Mouse (Mus musculus) kidney, adult 18-20 months (tissue): ENCODE results near the gene Syce3.
"Not testable (repeated sequence)": the region's sequence is repeated elsewhere in the genome, so short reads cannot be mapped to it uniquely, and the experiment has no call there.

Source experiments
- DNase-seq: peaks from one replicate; pipeline ENCODE4 v3.0.0; 2021

Gene Syce3

DNA sequence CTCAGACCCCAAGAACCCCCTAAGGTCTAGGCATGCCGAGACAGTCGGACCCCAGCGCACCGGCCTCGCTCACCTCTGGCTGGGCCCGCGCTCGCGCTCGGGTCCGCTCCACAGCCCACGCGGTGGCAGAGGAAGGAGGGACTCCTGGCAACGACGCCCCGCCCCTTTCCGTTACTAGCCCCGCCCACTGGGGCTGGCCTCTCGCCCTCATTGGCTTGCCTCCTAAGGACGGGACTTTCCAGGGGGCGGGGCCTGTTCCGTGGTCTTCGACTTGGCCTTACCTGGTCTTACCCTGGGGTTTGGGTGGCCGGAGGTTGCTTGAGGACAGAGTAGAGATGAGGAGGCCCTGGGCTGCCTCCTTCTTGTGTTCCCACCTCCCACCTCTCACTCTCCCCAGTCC, at the start of gene Syce3:
Gene Syce3 (minus strand): TSS at position 386 of the 400 bp plus-strand sequence.
- DNase-seq: no peak

DNA sequence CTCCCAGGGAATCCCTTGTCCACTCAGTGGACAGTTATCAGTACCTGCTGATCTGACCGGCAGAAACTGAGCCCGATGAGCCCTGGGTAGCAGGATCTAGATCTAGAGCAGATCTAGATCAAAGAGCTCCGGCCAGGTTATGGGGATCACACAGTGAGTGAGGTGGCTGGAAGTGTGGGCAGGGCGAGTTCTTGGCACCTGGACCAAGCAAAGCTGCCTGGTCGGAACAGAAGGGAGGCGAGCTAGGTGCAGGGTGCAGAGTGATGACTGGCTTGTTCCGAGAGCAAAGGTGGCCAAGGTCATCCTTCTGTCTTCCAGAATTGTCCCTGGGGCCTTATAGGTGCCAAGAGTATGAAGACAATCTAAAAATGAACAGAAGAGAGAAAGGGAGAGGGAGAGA, 49.5 kb upstream of the Syce3 start:
- no peak for DNase-seq

DNA sequence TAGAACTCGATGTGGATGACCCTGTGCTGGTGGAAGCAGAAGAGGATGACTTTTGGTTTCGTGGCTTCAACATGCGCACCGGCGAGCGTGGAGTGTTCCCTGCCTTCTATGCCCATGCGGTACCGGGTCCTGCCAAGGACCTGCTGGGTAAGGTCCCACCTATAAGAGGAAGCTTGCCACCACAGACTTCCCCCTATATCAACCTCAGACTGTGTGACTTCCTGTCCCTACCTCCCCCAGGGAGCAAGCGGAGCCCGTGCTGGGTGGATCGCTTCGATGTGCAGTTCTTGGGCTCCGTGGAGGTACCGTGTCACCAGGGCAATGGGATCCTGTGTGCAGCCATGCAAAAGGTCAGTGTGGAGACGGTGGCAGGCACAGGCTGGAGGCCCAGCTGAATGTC, 48.6 kb upstream of the Syce3 start:
- no peak for DNase-seq

DNA sequence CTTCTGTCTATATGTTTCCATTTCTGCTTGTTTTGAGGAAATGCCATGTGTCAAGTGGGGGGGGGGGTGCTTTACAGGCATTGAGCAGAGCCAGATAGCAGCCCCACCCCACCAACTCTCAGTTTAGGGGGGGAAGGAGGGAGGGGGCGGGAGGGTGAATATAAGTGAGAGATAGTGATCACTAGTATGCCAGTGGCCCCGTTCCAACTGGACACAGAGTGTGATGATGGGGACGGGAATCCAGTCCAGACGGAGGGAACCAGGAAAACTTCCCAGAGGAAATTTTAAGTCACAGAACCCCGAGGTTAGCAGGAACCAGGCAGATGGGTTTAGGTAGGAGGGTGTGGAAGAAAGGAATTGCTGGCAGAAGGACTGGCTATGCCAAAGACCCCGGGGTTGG, 45.3 kb upstream of the Syce3 start:
- DNase-seq: no peak

DNA sequence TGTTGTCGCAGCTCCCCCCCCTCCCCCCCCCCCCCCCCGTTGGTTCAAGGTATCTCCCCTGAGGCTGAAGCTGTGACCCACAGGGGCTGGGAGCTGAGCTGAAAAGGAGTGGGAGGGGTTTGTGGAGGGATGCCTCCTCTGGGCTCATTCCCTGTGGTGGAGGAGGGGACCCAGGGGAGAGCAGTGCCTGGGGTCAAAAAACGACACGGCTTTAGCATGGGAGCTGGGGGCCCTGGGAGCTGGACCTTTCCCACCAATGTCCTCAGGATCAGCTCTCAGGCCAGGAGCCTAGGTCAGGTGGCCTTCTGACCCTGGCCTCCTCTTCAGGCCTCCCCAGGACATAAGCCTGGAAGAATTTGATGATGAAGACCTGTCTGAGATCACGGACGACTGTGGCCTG, 44.6 kb upstream of the Syce3 start:
- DNase-seq: no peak

DNA sequence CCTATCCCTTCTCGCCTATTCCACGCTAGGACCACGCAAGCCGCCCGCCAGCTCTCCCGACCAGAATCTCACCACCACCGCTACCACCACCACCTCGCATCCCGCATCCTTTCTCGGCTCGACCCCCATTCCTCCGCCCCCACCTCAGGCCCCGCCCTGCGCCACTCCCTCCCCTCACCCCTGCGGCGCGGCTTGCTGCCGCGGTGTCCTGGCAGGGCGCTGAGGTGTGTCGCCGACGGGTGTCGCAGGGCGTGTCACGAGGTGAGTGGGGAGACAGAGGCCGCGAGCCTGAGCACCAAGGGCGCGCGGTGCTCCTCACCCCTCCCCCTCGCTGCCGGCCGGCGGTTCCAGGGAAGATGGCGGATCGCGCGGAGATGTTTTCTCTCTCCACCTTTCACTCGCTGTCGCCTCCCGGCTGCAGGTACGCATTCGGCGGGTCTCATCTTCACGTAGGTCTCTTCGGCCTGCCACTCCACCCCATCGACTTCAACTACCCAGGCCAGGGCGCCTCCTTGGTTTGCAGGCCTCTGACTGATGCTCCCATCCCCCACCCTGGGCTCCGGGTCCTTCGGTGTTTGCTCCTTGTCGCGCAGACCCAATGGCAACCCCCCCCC, 43.7 kb upstream of the Syce3 start, which contains the start of gene Mapk8ip2:
Gene Mapk8ip2 (plus strand): TSS at position 49 of the 614 bp plus-strand sequence.
- no peak for DNase-seq

DNA sequence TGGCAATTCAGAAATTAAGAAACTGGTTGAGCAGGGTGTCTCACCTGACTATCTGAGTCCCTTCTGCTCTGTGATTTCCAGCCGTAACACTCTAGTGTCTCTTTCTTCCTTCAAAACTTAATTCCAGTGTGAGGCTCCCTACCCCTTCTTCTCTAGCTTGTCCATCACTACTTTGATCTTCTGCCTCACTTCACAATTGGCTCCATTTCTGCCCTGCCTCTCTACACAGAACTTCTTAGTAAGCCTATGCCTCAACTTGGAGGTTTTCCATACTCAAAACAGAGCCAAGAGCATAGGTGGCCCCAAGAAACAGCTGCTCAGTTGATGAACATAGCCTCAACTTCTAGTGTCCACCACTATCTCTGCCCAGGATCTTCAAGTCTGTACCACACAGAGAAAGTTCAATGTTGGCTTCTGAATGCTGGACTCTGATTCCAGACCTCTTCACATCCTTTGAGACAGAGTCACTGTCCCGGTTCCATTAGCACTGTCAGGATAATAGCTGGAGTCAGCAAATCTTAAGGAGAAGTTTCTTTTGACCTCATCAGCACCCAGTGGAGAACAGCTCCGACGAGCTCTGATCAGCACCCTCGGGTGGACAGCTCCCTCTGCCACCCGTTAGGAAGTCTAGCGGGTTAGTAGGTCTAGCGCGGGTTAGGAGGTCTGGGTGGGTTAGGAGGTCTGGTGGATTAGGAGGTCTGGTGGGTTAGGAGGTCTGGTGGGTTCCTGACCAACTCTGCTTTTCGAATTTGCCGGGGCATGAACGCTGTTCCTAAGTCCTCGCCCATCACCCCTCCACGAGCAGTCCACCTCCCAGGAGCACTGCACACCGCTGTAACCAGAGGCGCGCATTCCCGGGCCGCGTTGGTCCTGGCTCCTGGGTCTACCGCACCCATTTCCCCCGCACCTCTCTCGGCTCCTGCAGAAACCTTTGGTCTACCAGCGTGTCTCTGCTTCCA, 42.9 kb upstream of the Syce3 start:
- DNase-seq: peak; percentile 65

DNA sequence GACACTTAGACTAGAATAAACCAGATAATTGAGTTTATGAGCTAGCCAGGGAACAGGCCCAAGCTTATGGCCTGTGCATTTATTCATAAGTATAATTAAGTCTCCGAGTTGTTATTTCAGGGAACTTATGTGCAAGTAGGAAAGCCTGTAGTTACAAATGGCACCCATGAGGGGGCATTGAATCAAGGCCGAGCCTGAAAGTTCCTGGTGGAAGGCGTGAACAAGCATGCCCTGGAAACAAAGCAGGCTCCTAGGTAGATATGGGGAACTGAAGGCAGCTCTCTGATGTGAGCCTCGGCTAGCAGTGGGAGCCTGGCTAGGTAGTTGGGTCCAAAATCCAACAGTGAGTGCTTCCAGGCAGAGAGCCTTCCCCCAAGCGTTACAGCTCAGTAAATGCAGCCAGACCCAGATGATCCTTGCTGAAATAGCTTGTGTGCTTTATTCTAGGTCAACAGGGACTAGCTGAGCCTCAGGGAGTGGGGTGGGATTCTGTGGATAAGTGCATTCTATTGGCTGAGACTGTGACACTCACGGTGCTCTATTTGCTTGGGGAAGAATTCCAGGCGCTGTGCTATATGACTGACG, 32.3 kb upstream of the Syce3 start:
- no peak for DNase-seq

DNA sequence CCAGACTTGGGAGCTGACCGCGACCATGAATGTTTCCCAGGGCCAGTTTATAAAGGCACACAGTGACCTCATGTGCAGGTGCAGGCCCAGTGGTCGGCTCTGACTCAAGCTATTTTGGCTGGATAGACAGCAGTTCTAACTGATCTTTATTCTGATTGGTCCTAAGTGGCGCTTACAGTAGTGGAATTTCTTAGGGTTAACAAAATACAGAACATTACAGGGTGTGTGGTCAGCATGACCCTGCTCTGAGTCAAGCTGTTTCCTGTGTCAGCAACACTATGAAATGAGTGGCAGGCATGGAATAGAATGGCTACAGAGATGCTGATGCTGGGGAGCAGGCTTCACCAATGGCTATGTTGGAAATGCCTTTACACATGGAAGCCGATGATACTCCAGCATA, 25.6 kb upstream of the Syce3 start:
- DNase-seq: no peak

DNA sequence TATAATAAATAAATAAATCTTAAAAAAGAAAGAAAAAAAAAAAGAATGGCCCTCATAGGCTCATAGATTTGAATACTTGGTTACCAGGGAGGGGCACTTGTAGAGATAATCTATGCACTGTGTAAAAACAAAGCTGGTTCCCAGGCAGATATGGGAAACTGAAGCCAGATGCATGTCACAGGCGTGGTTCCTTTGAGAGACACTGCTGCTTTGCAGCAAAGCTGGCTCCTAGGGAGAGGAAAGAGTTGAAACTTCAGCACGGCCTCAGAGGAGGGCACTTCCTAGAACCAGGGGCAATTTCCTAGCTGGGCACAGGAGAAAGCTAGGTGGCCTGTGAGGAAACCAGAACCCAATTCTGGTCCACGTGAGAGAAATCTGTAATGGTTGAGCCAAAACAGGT, 23.8 kb upstream of the Syce3 start:
- no peak for DNase-seq

DNA sequence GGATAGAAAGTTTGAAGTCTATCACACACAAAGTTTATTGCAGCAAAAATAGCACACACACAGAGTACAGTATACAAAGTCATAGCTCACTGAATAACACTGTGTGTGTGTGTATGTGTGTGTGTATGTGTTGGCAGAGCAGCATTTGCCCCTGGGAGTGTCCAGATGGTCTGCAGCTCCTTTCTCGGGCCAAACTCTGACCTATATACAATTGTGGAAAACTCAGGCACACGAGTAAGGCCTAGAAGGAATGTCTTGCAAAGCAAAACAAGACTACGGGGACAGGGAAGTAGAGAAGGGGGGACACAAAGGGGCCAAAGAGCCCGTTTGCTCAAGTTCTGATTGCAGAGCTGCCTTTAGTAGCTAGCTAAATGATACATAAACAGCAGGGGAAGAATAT, 22.6 kb upstream of the Syce3 start:
- no peak for DNase-seq

DNA sequence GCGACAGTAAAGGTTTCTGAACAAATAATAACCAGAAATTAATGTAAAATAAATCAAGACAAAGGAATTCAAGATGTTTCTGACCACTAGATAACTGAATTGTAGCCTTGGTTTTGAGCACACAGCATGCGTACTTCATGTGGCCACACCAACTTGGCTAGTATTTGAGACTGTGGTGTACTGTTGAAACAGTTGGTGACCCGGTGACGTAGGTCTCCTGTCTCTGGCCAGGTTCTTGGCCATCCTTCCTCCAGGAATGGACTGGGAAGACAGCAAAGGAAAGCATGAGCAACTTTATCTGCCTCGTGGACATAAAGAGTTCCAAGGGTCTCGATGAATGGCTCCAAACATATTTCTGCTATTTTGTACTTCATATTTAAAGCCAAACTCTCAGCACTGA, 21.5 kb upstream of the Syce3 start:
- DNase-seq: no peak

DNA sequence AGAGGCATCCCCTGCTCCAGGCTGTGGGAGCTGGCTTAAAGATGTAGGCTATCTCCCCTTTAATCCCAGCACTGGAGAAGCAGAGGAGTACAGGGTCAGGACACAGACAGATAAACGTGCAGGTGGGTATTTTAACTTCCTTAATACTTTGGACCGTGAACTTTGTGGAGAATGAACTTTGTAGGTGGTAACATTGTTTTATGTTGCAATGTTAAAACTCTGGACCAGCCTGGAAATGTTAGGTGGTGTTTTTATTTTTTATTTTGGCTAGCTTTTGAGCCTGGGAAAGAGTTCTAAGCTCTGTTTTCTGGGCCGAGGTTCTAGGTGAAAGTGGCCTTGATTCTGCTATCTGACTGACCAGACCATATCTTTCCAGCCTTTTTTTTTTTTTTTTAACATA, 21.0 kb upstream of the Syce3 start:
- DNase-seq: no peak

DNA sequence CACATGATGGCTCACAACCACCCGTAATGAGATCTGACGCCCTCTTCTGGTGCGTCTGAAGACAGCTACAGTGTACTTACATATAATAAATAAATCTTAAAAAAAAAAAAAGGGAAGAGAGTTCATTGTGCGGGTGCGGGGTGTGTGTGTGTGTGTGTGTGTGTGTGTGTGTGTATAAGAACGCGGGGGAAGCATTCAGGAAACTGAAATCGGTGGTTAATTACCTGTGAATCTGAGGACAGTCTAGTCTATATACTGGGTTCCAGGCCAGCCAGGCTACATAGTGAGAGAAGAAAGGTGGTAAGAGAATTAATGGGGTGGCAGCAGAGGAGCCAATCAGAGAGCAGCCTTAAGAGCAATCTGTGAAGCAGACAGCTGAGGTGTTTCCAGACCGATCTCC, 20.5 kb upstream of the Syce3 start:
- DNase-seq: not testable (repeated sequence)

DNA sequence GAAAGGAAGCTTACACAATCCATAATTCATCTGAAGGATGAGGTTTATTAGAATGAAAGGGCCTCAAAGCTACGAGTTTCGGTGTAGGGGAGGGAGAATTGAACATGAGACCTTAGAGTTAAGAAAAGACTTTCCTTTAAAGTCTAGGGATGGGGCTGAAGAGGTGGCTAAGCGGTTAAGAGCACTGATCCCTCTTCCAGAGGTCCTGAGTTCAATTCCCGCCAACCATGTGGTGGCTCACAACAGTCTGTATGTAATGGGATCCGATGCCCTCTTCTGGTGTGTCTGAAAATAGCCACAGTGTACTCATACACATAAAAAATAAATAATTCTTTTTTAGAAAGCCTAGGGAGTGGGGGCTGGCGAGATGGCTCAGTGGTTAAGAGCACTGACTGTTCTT, 20.0 kb upstream of the Syce3 start:
- no peak for DNase-seq

DNA sequence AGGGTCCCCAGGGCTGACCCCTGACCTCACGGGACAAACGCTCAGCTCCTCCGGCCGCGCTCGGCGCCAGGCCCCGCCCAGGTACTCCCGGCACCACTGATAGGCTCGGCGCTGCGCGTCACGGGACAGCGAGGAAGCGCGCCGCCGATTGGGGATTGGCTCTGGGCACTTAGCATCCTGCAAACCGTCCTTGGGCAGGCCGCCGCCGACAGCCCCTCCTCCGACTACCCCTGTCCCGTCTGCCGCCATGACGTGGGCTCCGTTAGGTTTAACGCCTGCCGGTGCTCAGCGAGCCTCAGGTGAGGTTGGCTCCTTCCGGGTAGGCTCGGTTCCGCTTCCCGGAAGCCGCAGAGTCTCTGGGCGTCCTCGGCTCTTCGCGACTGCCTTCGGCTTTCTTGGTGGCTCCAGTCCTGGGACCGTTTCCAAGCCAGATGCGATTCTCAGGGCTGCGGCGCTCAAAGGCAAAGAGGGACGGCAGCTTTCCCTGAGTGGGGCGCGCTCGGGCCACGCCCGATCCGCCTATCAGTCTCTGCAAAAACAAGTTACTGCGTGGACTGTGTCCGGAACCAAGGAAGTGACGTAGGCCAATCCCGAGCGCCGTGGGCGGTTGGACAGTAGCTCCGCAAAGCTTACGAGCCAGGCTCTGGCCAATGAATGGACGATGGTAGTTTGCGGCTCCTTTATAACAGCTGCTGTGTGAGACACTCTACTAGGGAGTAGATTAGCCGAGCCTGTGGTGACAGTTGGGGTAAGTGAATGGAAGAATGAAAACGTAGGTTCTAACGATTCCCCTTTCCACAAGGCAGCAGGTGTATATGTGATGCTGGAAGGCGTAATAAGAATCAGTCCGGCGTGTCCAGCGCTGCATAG, 19.3 kb upstream of the Syce3 start, which contains the start of the genes C730034F03Rik, Gm44502 and Chkb:
Gene C730034F03Rik (plus strand): TSS at position 238 of the 870 bp plus-strand sequence.
Gene Gm44502 (minus strand): TSS at position 345 of the 870 bp plus-strand sequence.
Gene Chkb (minus strand): TSS at position 557 of the 870 bp plus-strand sequence.
- DNase-seq: peak; percentile 92

DNA sequence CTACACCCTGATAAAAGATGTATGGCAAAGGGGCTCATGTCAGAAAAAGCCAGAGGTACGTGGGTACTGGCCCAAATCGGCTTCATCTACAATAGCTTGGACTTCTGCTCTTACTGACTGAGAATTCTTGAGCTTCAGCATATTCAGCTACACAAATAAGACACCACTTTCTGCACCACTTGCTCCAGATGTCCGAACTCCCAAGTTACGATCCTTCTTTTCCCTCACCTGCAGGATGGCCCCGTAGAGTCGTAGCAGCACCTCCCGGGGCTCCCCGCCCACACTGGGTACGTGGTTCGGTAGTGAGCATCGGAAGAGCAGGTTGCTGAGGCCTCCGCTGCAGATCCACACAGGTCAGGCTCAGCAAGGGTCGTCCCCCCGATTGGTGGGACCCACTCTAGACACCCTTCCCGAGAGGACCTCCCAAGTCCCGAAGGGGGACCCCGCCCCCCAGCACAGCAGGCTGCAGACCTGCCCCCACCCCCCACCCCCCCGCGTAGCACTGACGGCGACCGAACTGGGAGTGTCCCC, 18.6 kb upstream of the Syce3 start:
- no peak for DNase-seq

DNA sequence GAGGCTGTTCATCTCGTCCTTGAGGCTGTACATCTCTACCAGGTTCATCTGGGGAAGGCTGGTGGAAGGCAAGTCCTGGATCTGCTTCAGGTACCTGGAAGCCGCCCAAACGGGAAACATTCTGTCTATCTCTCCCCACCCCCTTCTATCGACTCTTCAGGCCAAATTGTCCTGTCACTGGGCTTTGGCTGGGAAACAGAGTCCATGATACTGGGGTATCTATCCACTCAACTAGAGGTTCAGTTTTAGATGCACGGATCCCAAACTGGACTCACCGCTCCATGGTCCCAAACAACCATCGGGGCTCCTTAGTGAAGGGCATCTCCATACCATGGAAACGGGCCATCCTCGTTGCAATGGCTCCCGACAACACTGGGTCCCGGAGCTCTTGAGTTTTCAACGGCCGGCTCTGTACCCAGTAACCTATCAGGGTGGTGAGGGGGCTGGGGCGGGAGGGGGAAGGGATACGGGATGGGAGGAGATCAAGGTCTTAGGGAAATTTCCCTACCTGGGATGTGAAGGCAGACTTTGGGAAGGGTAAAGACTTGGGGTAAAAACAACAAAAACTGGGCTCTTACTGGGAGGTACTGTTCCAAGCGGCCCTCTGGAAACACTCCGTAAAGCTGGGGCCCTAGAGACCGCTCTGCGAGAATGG, 18.0 kb upstream of the Syce3 start:
- DNase-seq: no peak

DNA sequence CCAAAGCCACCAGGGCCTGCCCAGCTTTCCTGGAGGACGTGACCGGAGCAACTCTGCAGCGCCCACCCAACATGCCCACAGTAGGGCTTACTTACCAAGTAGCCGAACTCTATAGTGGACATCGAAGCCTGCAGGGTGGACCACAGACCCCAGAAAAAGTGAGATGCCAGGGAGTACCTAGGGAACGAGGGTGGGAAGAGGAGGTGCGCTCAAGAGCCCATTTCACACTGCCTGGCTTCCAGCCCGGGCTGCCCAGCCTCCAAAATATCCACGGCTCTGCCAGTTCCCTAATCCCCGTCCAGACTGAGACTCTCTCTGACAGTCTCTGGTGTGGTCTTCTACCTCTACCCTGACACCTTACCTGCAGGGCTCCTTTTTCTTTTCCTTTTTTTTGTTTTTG, 16.4 kb upstream of the Syce3 start:
- DNase-seq: no peak

DNA sequence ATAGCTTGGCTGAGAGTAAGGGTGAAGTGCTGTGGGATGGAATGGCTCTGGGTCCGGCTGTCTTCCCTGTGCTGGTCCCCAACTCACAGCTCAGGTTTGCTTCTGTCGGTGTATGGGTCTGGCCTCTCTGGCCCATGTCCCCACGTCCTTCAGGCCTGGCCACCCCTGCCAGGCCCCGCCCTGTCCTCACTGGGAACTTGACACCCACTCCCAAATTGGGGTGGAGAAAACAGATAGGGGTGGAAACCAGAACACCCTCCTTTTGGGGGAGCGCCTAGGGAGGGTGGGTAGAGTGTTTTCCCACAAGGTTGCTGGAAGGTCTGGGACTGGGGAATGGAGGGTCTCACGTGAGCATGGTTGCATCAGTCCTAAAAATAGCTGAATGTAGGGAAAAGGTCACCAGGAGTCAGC, 15.4 kb upstream of the Syce3 start, which contains the start of gene Cpt1b:
Gene Cpt1b (minus strand): TSS at position 153 of the 411 bp plus-strand sequence.
- DNase-seq: peak; percentile 59

DNA sequence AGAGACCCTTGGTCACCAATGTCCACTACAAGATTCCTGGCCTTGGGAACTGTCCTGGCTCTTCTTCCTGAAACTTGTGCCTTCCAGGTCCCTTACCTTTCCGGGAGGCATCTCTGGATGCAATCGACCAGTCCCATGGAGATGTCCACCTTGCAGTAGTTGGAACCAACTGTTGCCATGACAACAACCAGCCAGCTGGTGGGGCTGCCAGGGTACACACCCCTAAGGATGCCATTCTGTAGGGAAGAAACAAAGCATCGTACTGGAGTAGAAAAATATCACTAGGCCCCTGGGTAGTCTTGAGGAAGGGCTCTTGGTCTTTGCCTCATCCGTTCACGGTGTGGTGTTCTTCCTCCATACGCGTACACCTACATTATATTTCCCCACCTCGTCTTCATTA, 14.3 kb upstream of the Syce3 start:
- DNase-seq: no peak

DNA sequence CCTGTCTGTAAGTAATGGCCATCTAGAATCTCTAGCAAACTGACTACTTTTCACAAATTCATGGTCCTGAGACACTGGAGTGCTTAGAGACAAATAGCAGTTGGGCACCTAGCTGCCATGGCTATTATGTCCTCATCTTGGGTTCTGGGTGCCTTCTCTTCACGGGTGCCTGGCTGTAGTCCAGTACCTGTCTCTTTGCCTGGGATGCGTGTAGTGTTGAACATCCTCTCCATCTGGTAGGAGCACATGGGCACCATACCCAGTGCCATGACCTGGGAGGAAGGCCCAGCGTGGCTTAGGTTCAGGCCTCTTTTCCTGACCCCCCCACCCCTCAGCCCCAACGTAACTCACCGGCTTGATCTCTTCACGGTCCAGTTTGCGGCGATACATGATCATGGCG, 11.6 kb upstream of the Syce3 start:
- no peak for DNase-seq
